Mouse (Mus musculus) mature B cell (primary cell): ENCODE measurements around the gene Abcg3.
"Not testable (repeated sequence)": the region's sequence is repeated elsewhere in the genome, so short reads cannot be mapped to it uniquely, and the experiment has no call there.

Experiments used
- in situ Hi-C: fragments of 300-500 bp; cut with MboI; formaldehyde crosslinking; loops from 2 replicates; pipeline ENCODE4 v1.14.3; 2019

Gene Abcg3

GRCm38 (mm10) chr5:104982535-104982934 is at the start of gene Abcg3:
Gene Abcg3, minus strand, starts transcription at chr5:104982718.
- in situ Hi-C loops: no loop called here

- in situ Hi-C loops: no loop called here
These were observed 30.0 kb upstream of the Abcg3 start for GRCm38 (mm10) chr5:105012551-105012950.

DNA sequence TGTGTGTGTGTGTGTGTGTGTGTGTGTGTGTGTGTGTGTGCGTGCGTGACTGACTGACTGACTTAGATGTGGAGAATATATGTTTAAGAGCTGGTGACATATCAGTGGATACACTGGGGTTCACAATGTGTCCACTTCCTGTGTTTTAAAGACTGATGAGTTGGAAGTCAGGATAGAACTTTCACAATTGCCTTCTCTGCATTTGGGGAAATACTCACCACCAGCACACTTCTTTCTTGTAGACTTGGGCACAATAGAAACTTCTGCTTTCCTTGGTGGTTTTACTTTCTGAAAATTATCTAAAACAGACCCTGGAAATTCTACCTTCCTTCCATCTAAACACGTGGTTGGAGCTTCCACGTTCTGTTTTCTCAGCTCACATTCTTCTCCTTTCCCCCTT is 29.1 kb upstream of the Abcg3 start:
- in situ Hi-C loops: no loop called here

DNA sequence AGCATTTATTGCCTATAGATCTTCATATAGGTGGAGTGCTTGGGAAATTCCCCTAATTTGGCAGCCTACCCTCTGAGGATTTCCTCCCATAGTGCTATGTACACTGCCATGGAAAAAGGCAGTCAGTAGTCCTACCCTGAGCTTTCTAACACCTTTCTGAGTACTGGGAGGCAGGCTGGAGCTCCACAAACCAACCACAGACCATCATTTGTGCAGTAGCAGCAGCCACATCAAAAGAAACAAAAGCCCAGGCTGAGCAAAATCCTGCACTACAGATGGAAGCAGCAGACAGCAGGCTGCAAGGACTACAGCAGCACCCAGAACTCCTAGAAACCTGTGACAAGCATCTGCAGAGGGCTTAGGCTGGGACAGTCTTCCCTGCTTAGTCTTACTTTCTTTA is 27.9 kb upstream of the Abcg3 start:
- in situ Hi-C loops: no loop called here

DNA sequence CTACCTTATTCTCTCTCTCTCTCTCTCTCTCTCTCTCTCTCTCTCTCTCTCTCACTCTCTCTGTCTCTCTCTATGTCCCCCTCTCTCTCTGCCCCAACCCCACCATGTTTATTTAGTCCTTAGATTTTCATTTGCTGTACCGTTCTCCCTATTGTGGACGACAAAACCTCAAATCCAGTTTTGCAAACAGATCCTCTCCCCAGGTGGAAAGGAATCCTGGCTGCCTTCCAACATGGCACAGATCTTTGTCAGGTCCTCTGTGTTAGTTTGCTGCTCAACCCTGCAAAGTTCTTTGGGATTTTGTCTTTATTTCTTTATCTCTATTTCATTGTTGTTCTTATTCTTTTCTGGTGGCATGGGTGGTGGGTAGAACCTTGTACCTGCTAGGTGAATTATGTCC is 6.9 kb upstream of the Abcg3 start:
- in situ Hi-C loops: no loop called here

DNA sequence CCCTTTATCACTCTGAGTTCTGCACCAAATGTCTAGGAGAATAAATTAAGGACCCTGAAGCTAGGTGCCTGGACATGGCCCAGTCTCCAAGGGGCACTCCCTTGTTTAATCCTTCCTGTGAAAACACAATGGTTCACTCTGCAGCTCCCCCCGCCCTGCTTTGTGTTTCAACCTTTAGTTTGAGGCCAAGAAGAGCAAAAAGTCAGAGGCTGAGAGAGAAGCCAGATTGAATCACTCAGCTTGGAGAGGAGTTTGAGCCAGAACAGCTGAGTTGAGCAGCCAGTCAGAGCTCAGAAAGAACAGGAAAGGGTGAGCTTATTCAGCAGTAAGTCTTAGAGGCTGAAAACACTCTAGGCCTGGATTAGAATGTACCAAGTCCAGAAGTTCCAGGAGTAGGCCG is 5.5 kb upstream of the Abcg3 start:
- in situ Hi-C loops: no loop called here

- in situ Hi-C loops: no loop called here
These were observed 4.2 kb upstream of the Abcg3 start for GRCm38 (mm10) chr5:104986706-104987105.

DNA sequence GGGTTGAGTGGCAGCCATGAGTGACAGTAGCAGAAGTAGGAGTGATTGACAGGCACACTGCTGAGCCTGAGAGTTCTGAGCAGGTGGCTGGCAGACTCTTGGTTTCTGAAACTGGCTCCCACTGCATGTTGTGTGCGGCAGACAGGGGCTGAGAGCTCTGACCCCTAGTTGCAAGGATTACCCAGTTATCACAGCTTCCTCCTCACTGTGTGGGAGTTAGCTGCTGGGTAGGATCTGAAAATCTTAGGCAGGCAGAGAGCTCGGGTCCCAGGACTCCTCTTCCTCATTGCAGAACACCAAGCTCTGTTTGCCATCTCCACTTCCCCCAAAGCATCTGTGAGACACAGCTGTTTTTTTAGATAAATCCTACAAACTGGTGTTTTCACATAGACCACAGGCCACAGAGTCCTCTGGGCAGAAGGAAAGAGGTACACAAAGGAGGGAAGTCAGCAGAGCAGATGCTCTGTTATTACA is 3.4 kb downstream of the Abcg3 start:
- in situ Hi-C loops: no loop called here

- in situ Hi-C loops: no loop called here
These were observed 24.3 kb downstream of the Abcg3 start for GRCm38 (mm10) chr5:104958141-104958793.

- in situ Hi-C loops: no loop called here
These were observed 27.3 kb downstream of the Abcg3 start for GRCm38 (mm10) chr5:104955208-104955607.

GRCm38 (mm10) chr5:104946951-104947350 is 35.6 kb downstream of the Abcg3 start:
- in situ Hi-C loops: no loop called here

- in situ Hi-C loops: no loop called here
These were observed 48.4 kb downstream of the Abcg3 start for GRCm38 (mm10) chr5:104934148-104934547.

DNA sequence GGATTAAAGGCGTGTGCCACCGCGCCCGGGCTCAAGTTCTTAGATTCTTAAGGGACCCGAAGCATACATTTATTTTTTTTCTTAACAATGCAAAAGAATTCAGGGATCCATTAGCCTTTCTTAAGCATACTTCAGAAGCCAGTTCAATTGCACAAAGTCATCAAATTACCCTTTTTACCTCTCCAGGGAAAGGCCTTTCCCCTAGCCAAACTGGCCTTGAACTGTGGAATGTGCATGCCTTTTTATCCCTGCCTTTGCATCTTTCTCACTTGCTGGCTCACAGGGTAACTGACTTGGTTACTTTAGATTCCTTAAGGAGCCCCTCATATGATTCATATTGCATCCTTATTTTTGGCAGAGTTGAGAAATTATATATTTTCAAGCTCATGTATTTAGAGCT is 76.0 kb downstream of the Abcg3 start:
- in situ Hi-C loops: not testable (repeated sequence)
